Mouse (Mus musculus) heart, adult 11 months (tissue): Measurements from ENCODE around the gene Atg5.
A peak's percentile ranks its signal among the peaks of the same experiment; 100 is the strongest.

Source experiments
- DNase-seq: peaks from one replicate; pipeline ENCODE4 v3.0.0; 2022

Atg5 gene

GRCm38 (mm10) chr10:44392855-44393254 is 124.7 kb downstream of the Atg5 start:
- DNase-seq, result no peak

DNA sequence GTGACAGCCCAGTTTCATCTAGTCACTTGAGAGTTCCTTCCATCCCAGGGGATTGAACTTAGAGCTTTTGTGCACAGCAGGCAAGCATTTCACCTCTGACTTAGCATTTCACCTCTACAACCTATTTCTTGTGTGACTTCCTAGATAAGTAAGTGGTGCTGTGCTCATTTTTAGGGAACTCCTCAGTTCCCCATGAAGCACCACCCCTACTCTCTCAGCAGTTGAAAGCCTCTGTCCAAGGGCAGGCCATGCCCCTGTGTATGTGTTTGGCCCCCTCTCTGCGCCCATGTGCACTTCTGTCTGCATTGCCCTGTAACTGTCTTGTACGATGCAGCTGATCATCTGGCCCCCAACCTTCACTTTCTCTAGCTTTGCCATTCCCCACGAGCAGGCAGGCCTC is 132.0 kb downstream of the Atg5 start:
- no peak for DNase-seq

- DNase-seq, result no peak
These were observed 132.4 kb downstream of the Atg5 start for GRCm38 (mm10) chr10:44400602-44401001.

GRCm38 (mm10) chr10:44401600-44401999 is 133.4 kb downstream of the Atg5 start:
- no peak for DNase-seq

DNA sequence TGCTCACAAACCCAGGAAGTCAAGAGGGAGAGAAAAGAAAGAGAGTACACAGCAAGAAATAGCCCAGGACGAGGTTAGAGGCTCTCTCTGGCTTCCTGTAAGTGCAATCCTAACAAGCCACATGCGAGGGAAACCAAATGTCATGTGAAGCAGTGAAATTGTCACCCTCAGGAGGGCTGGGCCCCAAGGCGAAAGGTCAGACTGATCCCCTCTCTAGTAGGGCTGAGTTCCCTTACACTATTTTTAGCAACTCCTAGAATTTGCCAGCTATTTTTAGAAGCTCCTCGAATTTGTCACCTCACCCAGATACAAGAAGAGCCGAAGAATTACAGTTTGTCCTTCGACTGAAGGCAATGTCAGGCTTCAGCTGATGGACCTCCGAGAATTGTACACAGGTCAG is 135.3 kb downstream of the Atg5 start:
- DNase-seq, result peak; percentile 92

- DNase-seq, result no peak
These were observed 140.9 kb downstream of the Atg5 start for GRCm38 (mm10) chr10:44409054-44409453.

DNA sequence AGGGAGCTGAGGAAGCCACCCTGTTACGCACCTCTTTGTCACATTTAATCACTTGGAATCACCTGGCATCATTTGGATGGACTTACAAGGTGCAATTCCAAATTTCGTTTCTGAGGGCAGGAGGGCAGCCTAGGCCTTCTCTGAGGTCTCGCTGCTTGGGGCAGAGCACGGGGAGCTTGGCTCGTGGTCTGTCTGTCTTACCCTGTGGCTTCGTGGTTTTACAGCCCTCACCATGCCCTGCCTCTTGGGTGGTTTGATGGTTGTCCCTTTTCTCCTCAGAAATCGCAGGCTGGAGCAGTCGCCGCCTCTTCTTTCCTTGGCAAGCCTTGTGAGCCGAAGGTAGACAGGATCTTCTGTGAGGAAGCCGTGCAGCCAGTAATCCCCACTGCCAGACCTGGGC is 141.8 kb downstream of the Atg5 start:
- DNase-seq, result no peak
